Mouse (Mus musculus): ENCODE results near the gene Zfp954. TPM values are rescaled to one million over a fixed set of nuclear protein-coding genes. Genes with fewer than 3 reads are reported as not detected.
A peak's percentile ranks its signal among the peaks of the same experiment; 100 is the strongest.
"Not testable (repeated sequence)": the region's sequence is repeated elsewhere in the genome, so short reads cannot be mapped to it uniquely, and the experiment has no call there.

Gene Zfp954
- polyA plus RNA-seq (2015; fragmentation: Nextera tagmentation; extraction: Ambion mirVana): 21.1 and 22.9 TPM in 2 replicates

- Histone ChIP-seq H3K9ac (peak within 1 kb of the TSS; percentile 80), H3K27ac (peak within 1 kb of the TSS; percentile 63), H3K36me3 (peaks cover 34% of the 10 kb centered on the region), H3K4me2 (peak within 1 kb of the TSS; percentile 65), H3K4me3 (peak within 1 kb of the TSS; percentile 56), H3K4me1 (replicated peaks) (peaks cover 11% of the 10 kb centered on the region), H3K9me3 (no peaks in the 10 kb centered on the region), H3K27me3 (no peaks in the 10 kb centered on the region)
- under 1% methylated on average over 30 of the region's 30 CpGs for WGBS
- peak; percentile 92 for ATAC-seq (ENCODE audit: low FRiP score)
These were observed at the start of gene Zfp954 for GRCm38 (mm10) chr7:7120921-7121601. Zfp954 (minus strand) TSS chr7:7121488.

GRCm38 (mm10) chr7:7145991-7146608, 24.8 kb upstream of the Zfp954 start:
- 94% methylated on average over 15 of the region's 15 CpGs for WGBS

GRCm38 (mm10) chr7:7144215-7144614, 22.9 kb upstream of the Zfp954 start:
- Histone ChIP-seq H3K9ac (no peak overlapping the region), H3K4me1 (replicated peaks) (no peaks in the 10 kb centered on the region), H3K9me3 (peaks cover 20% of the 10 kb centered on the region), H3K4me2 (no peak overlapping the region), H3K27ac (no peak overlapping the region), H3K27me3 (no peaks in the 10 kb centered on the region), H3K4me3 (no peak overlapping the region), H3K36me3 (no peaks in the 10 kb centered on the region)
- WGBS: 98% methylated on average over 1 of the region's 1 CpGs
- no peak for ATAC-seq (ENCODE audit: low FRiP score)

More at GRCm38 (mm10) chr7:7145991-7146608, 24.8 kb upstream of the Zfp954 start:
- Histone ChIP-seq H3K9me3 (peaks cover 20% of the 10 kb centered on the region), H3K36me3 (no peaks in the 10 kb centered on the region), H3K4me3 (no peak overlapping the region), H3K27ac (no peak overlapping the region), H3K4me1 (replicated peaks) (no peaks in the 10 kb centered on the region), H3K9ac (no peak overlapping the region), H3K27me3 (no peaks in the 10 kb centered on the region), H3K4me2 (no peak overlapping the region)
- ATAC-seq (ENCODE audit: low FRiP score): no peak

- Histone ChIP-seq H3K27me3 (no peaks in the 10 kb centered on the region), H3K9ac (peak within 1 kb of the TSS; percentile 78), H3K4me2 (peak within 1 kb of the TSS; percentile 58), H3K36me3 (peaks cover 25% of the 10 kb centered on the region), H3K27ac (peak within 1 kb of the TSS; percentile 79), H3K4me1 (replicated peaks) (peaks cover 21% of the 10 kb centered on the region), H3K4me3 (peak within 1 kb of the TSS; percentile 49), H3K9me3 (0 out of 2 replicates have a peak, but pooled peaks cover 6% of the 10 kb centered on the region)
- peak; percentile 98 for ATAC-seq (ENCODE audit: low FRiP score)
- WGBS: 3% methylated on average over 16 of the region's 16 CpGs
These were observed 15.1 kb upstream of the Zfp954 start, which contains the start of gene Zfp773 for GRCm38 (mm10) chr7:7136379-7136866. Zfp773 (minus strand) TSS chr7:7136755.

- Histone ChIP-seq H3K27me3 (no peaks in the 10 kb centered on the region), H3K9me3 (0 out of 2 replicates have a peak, but pooled peaks cover 10% of the 10 kb centered on the region), H3K4me1 (replicated peaks) (peaks cover 21% of the 10 kb centered on the region), H3K9ac (no peak overlapping the region), H3K27ac (no peak overlapping the region), H3K4me2 (no peak overlapping the region), H3K4me3 (no peak overlapping the region), H3K36me3 (peaks cover 43% of the 10 kb centered on the region)
- ATAC-seq (ENCODE audit: low FRiP score): no peak
- WGBS: 72% methylated on average over 8 of the region's 8 CpGs
These were observed 11.5 kb upstream of the Zfp954 start for GRCm38 (mm10) chr7:7132751-7133150.

GRCm38 (mm10) chr7:7130491-7131124, 9.3 kb upstream of the Zfp954 start:
- WGBS: 95% methylated on average over 15 of the region's 15 CpGs
- H3K9me3 ChIP-seq; H3K27me3 ChIP-seq; ATAC-seq (ENCODE audit: low FRiP score); H3K4me3 ChIP-seq; H3K9ac ChIP-seq; H3K4me2 ChIP-seq; H3K27ac ChIP-seq: not testable (repeated sequence)
- H3K4me1 ChIP-seq (replicated peaks): peaks cover 16% of the 10 kb centered on the region
- peaks cover 47% of the 10 kb centered on the region for H3K36me3 ChIP-seq

- Histone ChIP-seq H3K36me3 (peaks cover 28% of the 10 kb centered on the region), H3K27me3 (no peaks in the 10 kb centered on the region), H3K27ac (no peak overlapping the region), H3K9ac (no peak overlapping the region), H3K9me3 (no peaks in the 10 kb centered on the region), H3K4me1 (replicated peaks) (peaks cover 11% of the 10 kb centered on the region), H3K4me3 (peak overlapping the region; percentile 56), H3K4me2 (peak overlapping the region; percentile 65)
- 57% methylated on average over 6 of the region's 6 CpGs for WGBS
- ATAC-seq (ENCODE audit: low FRiP score): no peak
These were observed 303 bp upstream of the Zfp954 start for GRCm38 (mm10) chr7:7121602-7121980.

- Histone ChIP-seq H3K4me1 (replicated peaks) (peaks cover 11% of the 10 kb centered on the region), H3K36me3 (peaks cover 60% of the 10 kb centered on the region), H3K4me2 (no peak overlapping the region), H3K27me3 (no peaks in the 10 kb centered on the region), H3K27ac (no peak overlapping the region), H3K9ac (no peak overlapping the region), H3K4me3 (no peak overlapping the region), H3K9me3 (no peaks in the 10 kb centered on the region)
- ATAC-seq (ENCODE audit: low FRiP score): no peak
- WGBS: 93% methylated on average over 2 of the region's 2 CpGs
These were observed 2.8 kb downstream of the Zfp954 start for GRCm38 (mm10) chr7:7118441-7118840.

GRCm38 (mm10) chr7:7108501-7108900, 12.8 kb downstream of the Zfp954 start:
- ATAC-seq (ENCODE audit: low FRiP score): no peak
- Histone ChIP-seq H3K4me1 (replicated peaks) (no peaks in the 10 kb centered on the region), H3K27ac (no peak overlapping the region), H3K4me2 (no peak overlapping the region), H3K9ac (no peak overlapping the region), H3K27me3 (no peaks in the 10 kb centered on the region), H3K9me3 (peaks cover 8% of the 10 kb centered on the region; the same call in 1 of the 2 replicates), H3K36me3 (peaks cover 17% of the 10 kb centered on the region), H3K4me3 (no peak overlapping the region)
- 93% methylated on average over 7 of the region's 7 CpGs for WGBS

Other genes with a start within 250 kb of the Zfp954 start
- 0.36 TPM in 1 of 2 replicates, not detected in the other for gene Aurkc, start 126.2 kb downstream of the Zfp954 start, polyA plus RNA-seq (2015; fragmentation: Nextera tagmentation; extraction: Ambion mirVana)
- gene Zfp773, start 15.3 kb upstream of the Zfp954 start, polyA plus RNA-seq (2015; fragmentation: Nextera tagmentation; extraction: Ambion mirVana): 16.7 and 17.3 TPM in 2 replicates
- gene Zfp418, start 49.8 kb upstream of the Zfp954 start, polyA plus RNA-seq (2015; fragmentation: Nextera tagmentation; extraction: Ambion mirVana): 3.5 and 3.9 TPM in 2 replicates
- gene Zfp772, start 88.5 kb upstream of the Zfp954 start, polyA plus RNA-seq (2015; fragmentation: Nextera tagmentation; extraction: Ambion mirVana): 8.7 and 9.3 TPM in 2 replicates
- gene Vmn2r29, start 125.8 kb upstream of the Zfp954 start, polyA plus RNA-seq (2015; fragmentation: Nextera tagmentation; extraction: Ambion mirVana): 1.1 TPM in 2 replicates
- gene Gm45844, start 156.8 kb upstream of the Zfp954 start, polyA plus RNA-seq (2015; fragmentation: Nextera tagmentation; extraction: Ambion mirVana): 6.7 and 7.4 TPM in 2 replicates
- 172 and 175 TPM in 2 replicates for gene Clcn4, start 179.4 kb upstream of the Zfp954 start, polyA plus RNA-seq (2015; fragmentation: Nextera tagmentation; extraction: Ambion mirVana)
- not detected in 2 replicates for gene Vmn2r30, start 216.1 kb upstream of the Zfp954 start, polyA plus RNA-seq (2015; fragmentation: Nextera tagmentation; extraction: Ambion mirVana)